Mouse (Mus musculus): ENCODE measurements at regions not wholly inside any gene's neighbourhood (a gene's known extent, or its start where the extent isn't known, plus 50 kb on each side); places are given as distances from the start of the nearest gene placed in this dataset.

DNA sequence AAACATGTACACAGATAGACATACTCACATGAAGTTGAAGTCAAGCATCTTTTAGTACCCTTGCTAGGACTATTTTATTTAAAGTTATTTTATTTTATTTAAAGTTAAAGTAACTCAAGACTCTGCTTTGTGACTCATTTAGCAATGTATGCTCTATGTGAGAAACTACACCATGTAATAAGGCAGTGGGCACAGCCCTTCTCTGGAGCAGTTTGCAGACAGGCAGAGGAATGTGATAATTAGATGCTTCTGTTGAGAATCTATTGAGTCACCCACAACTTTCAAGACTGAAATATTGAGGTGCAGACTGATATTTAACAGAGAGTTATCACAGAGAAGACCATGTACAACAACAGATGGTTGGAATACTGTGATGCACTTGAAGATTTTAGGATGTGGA lies 825.2 kb upstream of the Cntn5 start:
- DNase-seq (ENCODE audit: low spot score in 2 of 2) = no peak

GRCm38 (mm10) chr9:11721811-11722210 lies 817.2 kb upstream of the Cntn5 start:
- no peak for DNase-seq (ENCODE audit: low spot score in 2 of 2)

- no peak for DNase-seq (ENCODE audit: low spot score in 2 of 2)
These were observed 800.1 kb upstream of the Cntn5 start for GRCm38 (mm10) chr9:11704647-11705046.

GRCm38 (mm10) chr9:11703150-11703549 lies 798.6 kb upstream of the Cntn5 start:
- no peak for DNase-seq (ENCODE audit: low spot score in 2 of 2)

- DNase-seq (ENCODE audit: low spot score in 2 of 2) = no peak
These were observed 788.9 kb upstream of the Cntn5 start for GRCm38 (mm10) chr9:11693505-11693904.

GRCm38 (mm10) chr9:11687101-11687500 lies 782.5 kb upstream of the Cntn5 start:
- no peak for DNase-seq (ENCODE audit: low spot score in 2 of 2)

- no peak for DNase-seq (ENCODE audit: low spot score in 2 of 2)
These were observed 767.4 kb upstream of the Cntn5 start for GRCm38 (mm10) chr9:11671939-11672338.

- no peak for DNase-seq (ENCODE audit: low spot score in 2 of 2)
These were observed 766.7 kb upstream of the Cntn5 start for GRCm38 (mm10) chr9:11671243-11671642.

DNA sequence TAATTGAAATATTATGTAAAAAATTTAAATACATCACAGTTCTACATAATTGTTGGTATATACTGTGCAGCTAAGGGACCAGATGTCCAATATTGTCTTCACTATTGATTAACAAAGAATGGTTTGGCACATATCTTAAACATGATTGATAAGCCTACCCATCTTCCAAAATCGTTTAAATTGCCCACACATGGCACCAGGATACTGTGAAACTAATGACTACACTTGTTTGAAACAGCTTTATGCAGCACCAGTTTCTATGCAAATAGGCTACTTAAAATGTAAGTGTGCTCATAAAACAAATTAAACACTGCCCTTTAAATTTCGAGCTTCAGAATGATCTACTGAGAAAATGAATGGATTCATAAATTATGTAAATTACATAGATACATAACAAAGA lies 724.9 kb upstream of the Cntn5 start:
- no peak for DNase-seq (ENCODE audit: low spot score in 2 of 2)

DNA sequence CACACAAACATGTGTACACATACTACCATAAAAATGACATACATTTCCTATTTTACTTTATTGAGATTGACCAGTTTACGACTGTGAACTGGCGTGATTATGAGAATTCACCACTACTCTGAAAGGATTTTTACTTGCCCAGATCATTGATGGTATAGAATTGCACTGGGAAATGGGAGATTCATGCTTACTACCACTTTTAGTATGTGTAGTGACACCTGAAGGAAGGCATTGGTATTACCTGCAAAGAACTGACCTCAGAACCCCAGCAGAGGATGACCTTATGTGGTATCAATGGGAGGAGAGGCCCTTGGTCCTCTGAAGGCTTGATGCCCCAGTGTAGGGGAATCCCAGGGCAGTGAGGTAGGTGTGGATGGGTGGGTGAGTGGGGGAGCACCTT lies 699.8 kb upstream of the Cntn5 start:
- DNase-seq (ENCODE audit: low spot score in 2 of 2) = no peak

- no peak for DNase-seq (ENCODE audit: low spot score in 2 of 2)
These were observed 699.3 kb upstream of the Cntn5 start for GRCm38 (mm10) chr9:11603884-11604283.

- no peak for DNase-seq (ENCODE audit: low spot score in 2 of 2)
These were observed 698.3 kb upstream of the Cntn5 start for GRCm38 (mm10) chr9:11602857-11603256.

GRCm38 (mm10) chr9:11579011-11579410 lies 674.4 kb upstream of the Cntn5 start:
- DNase-seq (ENCODE audit: low spot score in 2 of 2) = no peak

GRCm38 (mm10) chr9:11562885-11563284 lies 658.3 kb upstream of the Cntn5 start:
- no peak for DNase-seq (ENCODE audit: low spot score in 2 of 2)

DNA sequence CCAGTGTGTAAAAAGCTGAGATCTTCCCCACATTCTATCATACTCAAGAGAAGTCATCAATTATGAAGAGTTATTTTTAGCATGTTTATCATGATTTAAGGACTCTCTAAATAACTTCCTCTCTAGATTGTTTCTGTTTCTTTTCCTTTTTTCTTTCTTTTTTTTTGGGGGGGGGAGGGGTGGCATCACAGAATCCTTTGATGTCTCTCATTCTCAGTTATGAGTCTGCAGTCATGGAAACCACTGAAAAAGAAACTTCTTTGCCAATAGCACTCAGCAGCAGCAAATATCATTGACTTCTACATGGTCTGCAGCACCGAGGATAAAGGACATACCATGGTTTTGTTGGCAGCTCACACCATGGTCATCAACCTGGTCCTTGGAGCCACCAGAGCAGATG lies 654.8 kb upstream of the Cntn5 start:
- no peak for DNase-seq (ENCODE audit: low spot score in 2 of 2)

GRCm38 (mm10) chr9:11513806-11514496 lies 609.4 kb upstream of the Cntn5 start:
- DNase-seq (ENCODE audit: low spot score in 2 of 2) = peak; percentile 44 to 45
